Mouse (Mus musculus): ENCODE measurements around the gene Tctex1d4. TPM values are rescaled to one million over a fixed set of nuclear protein-coding genes. Genes with fewer than 3 reads are reported as not detected.

The Tctex1d4 gene
- total and polyA plus RNA-seq, 3 experiments = 0.98 TPM; not detected in 2

DNA sequence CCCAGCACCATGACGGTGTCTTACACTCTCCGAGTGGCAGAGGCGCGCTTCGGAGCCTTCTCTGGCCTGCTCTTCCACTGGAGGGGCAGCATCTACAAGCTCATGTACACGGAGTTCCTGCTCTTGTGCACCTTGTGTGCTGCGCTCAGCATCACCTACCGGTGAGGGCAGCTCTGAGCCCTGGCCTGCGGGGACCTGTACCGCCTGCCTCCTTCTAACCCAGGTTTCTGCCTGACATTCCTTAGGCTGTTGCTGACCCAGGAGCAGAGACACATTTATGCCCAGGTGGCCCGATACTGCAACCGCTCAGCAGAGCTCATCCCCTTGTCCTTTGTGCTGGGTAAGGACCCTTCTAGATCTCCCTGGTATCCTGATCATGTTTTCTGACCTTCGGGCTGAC, 18.7 kb downstream of the Tctex1d4 start:
- no peak for DNase-seq (ENCODE audit: extremely low read depth)
- Histone ChIP-seq H3K36me3 (replicated peaks in 1 of 2; ENCODE audit: control insufficient read depth in 1 of 2, insufficient read depth in 1 of 2, low read length in 1 of 2) (peaks cover 21 to 27% of the 10 kb centered on the region in 2 experiments), H3K27me3 (replicated peaks) (no peaks in the 10 kb centered on the region), H3K27ac (ENCODE audit: insufficient read depth, low read depth) (no peak overlapping the region), H3K4me2 (ENCODE audit: insufficient read depth, low read depth, poor library complexity, severe bottlenecking) (no peak overlapping the region), H3K4me1 (ENCODE audit: control insufficient read depth in 1 of 2, insufficient read depth in 2 of 2) (0 out of 4 replicates have a peak, but pooled peaks cover 0 to 2% of the 10 kb centered on the region in 2 experiments), H3K4me3 (replicated peaks in 1 of 3; ENCODE audit: low read depth in 2 of 3, low read length in 2 of 3, poor library complexity in 1 of 3) (no peak overlapping the region), H3K9ac (ENCODE audit: insufficient read depth, low read depth) (no peak overlapping the region), H3K79me2 (replicated peaks; ENCODE audit: control insufficient read depth, extremely low read depth, insufficient read depth, poor library complexity, severe bottlenecking) (no peaks in the 10 kb centered on the region), H3K9me3 (replicated peaks; ENCODE audit: low read length) (no peaks in the 10 kb centered on the region)
- in situ Hi-C loops (cut with MboI; ENCODE audit: low pct_ligation_motif_present, low pct_unique_long_range_greater_than_20kb, low sequenced_read_pairs) (no loop called here), dilution Hi-C loops (cut with MboI; ENCODE audit: extremely low pct_ligation_motif_present, extremely low pct_unique_long_range_greater_than_20kb, low sequenced_read_pairs) (no loop called here)
- no peak for TF ChIP-seq IRF4 (IDR thresholded peaks at IDR 0.05; ENCODE audit: low read depth, low read length)
- no peak for TF ChIP-seq UBTF (IDR thresholded peaks at IDR 0.05; ENCODE audit: low read depth, low read length)
- no peak for TF ChIP-seq MXI1 (IDR thresholded peaks at IDR 0.05; ENCODE audit: low read depth, low read length)
- TF ChIP-seq HCFC1 (IDR thresholded peaks at IDR 0.05; ENCODE audit: low read depth, low read length) = no peak
- TF ChIP-seq MYC (IDR thresholded peaks at IDR 0.05; ENCODE audit: low read depth, low read length) = no peak
- no peak for TF ChIP-seq JUND (conservative IDR thresholded peaks at IDR 0.05; ENCODE audit: low read depth, low read length)
- TF ChIP-seq ETS1 (conservative IDR thresholded peaks at IDR 0.05; ENCODE audit: low read depth, low read length) = no peak
- no peak for TF ChIP-seq ZNF384 (IDR thresholded peaks at IDR 0.05; ENCODE audit: low read depth, low read length)
- no peak for TF ChIP-seq JUN (IDR thresholded peaks at IDR 0.05; ENCODE audit: insufficient read depth, low read depth, low read length)

DNA sequence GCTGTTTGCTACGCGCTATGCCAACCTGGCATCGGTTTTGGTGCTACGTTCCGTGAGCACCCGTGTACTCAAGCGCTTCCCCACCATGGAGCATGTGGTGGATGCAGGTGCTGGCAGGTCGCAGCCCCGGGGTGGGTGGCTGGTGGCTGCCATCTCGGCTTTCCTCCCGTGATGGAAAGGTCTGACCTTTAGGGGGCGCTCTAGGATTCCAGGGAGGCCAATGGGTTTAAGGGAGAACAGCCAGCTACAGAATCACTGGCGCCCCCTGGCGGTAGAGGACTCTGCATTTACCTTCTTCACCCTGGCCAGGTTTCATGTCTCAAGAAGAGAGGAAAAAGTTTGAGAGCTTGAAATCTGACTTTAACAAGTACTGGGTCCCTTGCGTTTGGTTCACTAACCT, 19.6 kb downstream of the Tctex1d4 start:
- H3K27me3 ChIP-seq (replicated peaks) = no peaks in the 10 kb centered on the region
- in situ Hi-C loops (cut with MboI; ENCODE audit: low pct_ligation_motif_present, low pct_unique_long_range_greater_than_20kb, low sequenced_read_pairs) = no loop called here
- peak; percentile 97 for DNase-seq (ENCODE audit: extremely low read depth)
- peaks cover 29 to 36% of the 10 kb centered on the region in 2 experiments for H3K36me3 ChIP-seq (replicated peaks in 1 of 2; ENCODE audit: control insufficient read depth in 1 of 2, insufficient read depth in 1 of 2, low read length in 1 of 2)
- no peaks in the 10 kb centered on the region for H3K9me3 ChIP-seq (replicated peaks; ENCODE audit: low read length)
- H3K27ac ChIP-seq (ENCODE audit: insufficient read depth, low read depth) = no peak overlapping the region
- no peak overlapping the region for H3K4me3 ChIP-seq (replicated peaks in 1 of 3; ENCODE audit: low read depth in 2 of 3, low read length in 2 of 3, poor library complexity in 1 of 3)
- peaks cover 0 to 6% of the 10 kb centered on the region in 2 experiments; a peak in 1 of 4 replicates for H3K4me1 ChIP-seq (ENCODE audit: control insufficient read depth in 1 of 2, insufficient read depth in 2 of 2)
- H3K9ac ChIP-seq (ENCODE audit: insufficient read depth, low read depth) = no peak overlapping the region
- H3K4me2 ChIP-seq (ENCODE audit: insufficient read depth, low read depth, poor library complexity, severe bottlenecking) = no peak overlapping the region
- no peaks in the 10 kb centered on the region; the same call in 1 of the 2 replicates for H3K79me2 ChIP-seq (replicated peaks; ENCODE audit: control insufficient read depth, extremely low read depth, insufficient read depth, poor library complexity, severe bottlenecking)
- dilution Hi-C loops (cut with MboI; ENCODE audit: extremely low pct_ligation_motif_present, extremely low pct_unique_long_range_greater_than_20kb, low sequenced_read_pairs) = no loop called here
- no peak for TF ChIP-seq RCOR1 (conservative IDR thresholded peaks at IDR 0.05; ENCODE audit: low read depth, low read length)
- no peak for TF ChIP-seq ZC3H11A (IDR thresholded peaks at IDR 0.05; ENCODE audit: low read depth, low read length)
- no peak for TF ChIP-seq TBP (conservative IDR thresholded peaks at IDR 0.05; ENCODE audit: low read depth, low read length)
- 0 out of 2 replicates have a peak, but pooled peaks have one; percentile 19 for TF ChIP-seq POLR2A (IDR thresholded peaks at IDR 0.05; ENCODE audit: low read depth, low read length)
- TF ChIP-seq SMC3 (IDR thresholded peaks at IDR 0.05; ENCODE audit: low read depth, low read length) = peak; percentile 57
- no peak for TF ChIP-seq MAX (IDR thresholded peaks at IDR 0.05; ENCODE audit: low read length)
- no peak for TF ChIP-seq KAT2A (IDR thresholded peaks at IDR 0.05; ENCODE audit: insufficient replicate concordance, low read length)
- TF ChIP-seq ETS1 (conservative IDR thresholded peaks at IDR 0.05; ENCODE audit: low read depth, low read length) = no peak
- TF ChIP-seq NRF1 (IDR thresholded peaks at IDR 0.05; ENCODE audit: low read depth, low read length) = no peak
- no peak for TF ChIP-seq ZKSCAN1 (IDR thresholded peaks at IDR 0.05; ENCODE audit: borderline replicate concordance, low read depth, low read length)
- TF ChIP-seq TCF12 (IDR thresholded peaks at IDR 0.05; ENCODE audit: low read depth, low read length) = 0 out of 2 replicates have a peak, but pooled peaks have one; percentile 38
- TF ChIP-seq SIN3A (IDR thresholded peaks at IDR 0.05; ENCODE audit: low read length) = no peak
- TF ChIP-seq MYC (IDR thresholded peaks at IDR 0.05; ENCODE audit: low read depth, low read length) = no peak
- 0 out of 2 replicates have a peak, but pooled peaks have one; percentile 17 for TF ChIP-seq HCFC1 (IDR thresholded peaks at IDR 0.05; ENCODE audit: low read depth, low read length)
- TF ChIP-seq CHD2 (IDR thresholded peaks at IDR 0.05; ENCODE audit: low read length) = no peak
- TF ChIP-seq JUND (conservative IDR thresholded peaks at IDR 0.05; ENCODE audit: low read depth, low read length) = no peak
- TF ChIP-seq POLR2AphosphoS2 (IDR thresholded peaks at IDR 0.05; ENCODE audit: low read depth, low read length) = no peak
- TF ChIP-seq MXI1 (IDR thresholded peaks at IDR 0.05; ENCODE audit: low read depth, low read length) = no peak
- TF ChIP-seq PAX5 (IDR thresholded peaks at IDR 0.05; ENCODE audit: low read length) = no peak
- TF ChIP-seq CHD1 (IDR thresholded peaks at IDR 0.05; ENCODE audit: low read depth, low read length) = no peak
- no peak for TF ChIP-seq EP300 (IDR thresholded peaks at IDR 0.05; ENCODE audit: low read length)
- no peak for TF ChIP-seq USF2 (conservative IDR thresholded peaks at IDR 0.05; ENCODE audit: low read depth, low read length)
- no peak for TF ChIP-seq UBTF (IDR thresholded peaks at IDR 0.05; ENCODE audit: low read depth, low read length)
- no peak for TF ChIP-seq ZMIZ1 (IDR thresholded peaks at IDR 0.05; ENCODE audit: low read depth, low read length)
- TF ChIP-seq MAZ (IDR thresholded peaks at IDR 0.05; ENCODE audit: low read depth, low read length) = no peak
- TF ChIP-seq GABPA (IDR thresholded peaks at IDR 0.05; ENCODE audit: insufficient replicate concordance, low read depth, low read length) = no peak
- TF ChIP-seq USF1 (IDR thresholded peaks at IDR 0.05; ENCODE audit: low read depth, low read length) = no peak
- TF ChIP-seq RAD21 (IDR thresholded peaks at IDR 0.05; ENCODE audit: low read depth, low read length) = peak; percentile 65
- TF ChIP-seq BHLHE40 (IDR thresholded peaks at IDR 0.05; ENCODE audit: low read depth, low read length) = no peak
- TF ChIP-seq JUN (IDR thresholded peaks at IDR 0.05; ENCODE audit: insufficient read depth, low read depth, low read length) = no peak
